Mouse (Mus musculus): ENCODE results near the gene Lhfpl3. TPM values are rescaled to one million over a fixed set of nuclear protein-coding genes. Genes with fewer than 3 reads are reported as not detected.
A peak's percentile ranks its signal among the peaks of the same experiment; 100 is the strongest.

The Lhfpl3 gene
- polyA plus RNA-seq, 1 experiment from 2014 or later: not detected

GRCm38 (mm10) chr5:23196879-23197278 is 451.0 kb downstream of the Lhfpl3 start:
- H3K4me3 ChIP-seq (ENCODE audit: low read depth, low read length): no peak overlapping the region
- H3K27me3 ChIP-seq (ENCODE audit: insufficient read depth, low read length): no peaks in the 10 kb centered on the region
- H3K27ac ChIP-seq (ENCODE audit: low read depth): no peak overlapping the region
- no peak overlapping the region for H3K4me2 ChIP-seq (ENCODE audit: low read depth, low read length)
- H3K9me3 ChIP-seq (ENCODE audit: low read length): no peaks in the 10 kb centered on the region
- ATAC-seq: no peak
- WGBS (ENCODE audit: insufficient replicate concordance): 72% methylated on average over 4 of the region's 4 CpGs
- DNase-seq: no peak
- H3K4me1 ChIP-seq (ENCODE audit: insufficient read depth): no peaks in the 10 kb centered on the region
- no peaks in the 10 kb centered on the region for H3K36me3 ChIP-seq (replicated peaks; ENCODE audit: insufficient read depth, low read length)
- TF ChIP-seq EP300 (IDR thresholded peaks at IDR 0.05; ENCODE audit: low read depth): no peak
- TF ChIP-seq CTCF (IDR thresholded peaks at IDR 0.05; ENCODE audit: low read depth): no peak
- H3K9ac ChIP-seq (replicated peaks): no peak overlapping the region

- H3K36me3 ChIP-seq (replicated peaks; ENCODE audit: insufficient read depth, low read length): no peaks in the 10 kb centered on the region
- H3K4me3 ChIP-seq (ENCODE audit: low read depth, low read length): no peak overlapping the region
- TF ChIP-seq EP300 (IDR thresholded peaks at IDR 0.05; ENCODE audit: low read depth): no peak
- no peak for TF ChIP-seq CTCF (IDR thresholded peaks at IDR 0.05; ENCODE audit: low read depth)
- H3K4me1 ChIP-seq (ENCODE audit: insufficient read depth): no peaks in the 10 kb centered on the region
- no peaks in the 10 kb centered on the region for H3K27me3 ChIP-seq (ENCODE audit: insufficient read depth, low read length)
- WGBS (ENCODE audit: insufficient replicate concordance): 75% methylated on average over 5 of the region's 5 CpGs
- H3K4me2 ChIP-seq (ENCODE audit: low read depth, low read length): no peak overlapping the region
- ATAC-seq (no peak), DNase-seq (no peak)
- no peak overlapping the region for H3K27ac ChIP-seq (ENCODE audit: low read depth)
- H3K9ac ChIP-seq (replicated peaks): no peak overlapping the region
- no peaks in the 10 kb centered on the region for H3K9me3 ChIP-seq (ENCODE audit: low read length)
Measured at GRCm38 (mm10) chr5:23213086-23213485, 467.2 kb downstream of the Lhfpl3 start.

GRCm38 (mm10) chr5:23214646-23215045 is 468.8 kb downstream of the Lhfpl3 start:
- ATAC-seq: no peak
- H3K36me3 ChIP-seq (replicated peaks; ENCODE audit: insufficient read depth, low read length): no peaks in the 10 kb centered on the region
- no peak overlapping the region for H3K4me3 ChIP-seq (ENCODE audit: low read depth, low read length)
- no peak overlapping the region for H3K9ac ChIP-seq (replicated peaks)
- TF ChIP-seq CTCF (IDR thresholded peaks at IDR 0.05; ENCODE audit: low read depth) (no peak), EP300 (IDR thresholded peaks at IDR 0.05; ENCODE audit: low read depth) (no peak)
- no peaks in the 10 kb centered on the region for H3K9me3 ChIP-seq (ENCODE audit: low read length)
- H3K27me3 ChIP-seq (ENCODE audit: insufficient read depth, low read length): no peaks in the 10 kb centered on the region
- no peak for DNase-seq
- H3K27ac ChIP-seq (ENCODE audit: low read depth): no peak overlapping the region
- H3K4me2 ChIP-seq (ENCODE audit: low read depth, low read length): no peak overlapping the region
- WGBS (ENCODE audit: insufficient replicate concordance): 65% methylated on average over 3 of the region's 3 CpGs
- H3K4me1 ChIP-seq (ENCODE audit: insufficient read depth): no peaks in the 10 kb centered on the region

GRCm38 (mm10) chr5:23219655-23220054 is 473.8 kb downstream of the Lhfpl3 start:
- no peaks in the 10 kb centered on the region for H3K27me3 ChIP-seq (ENCODE audit: insufficient read depth, low read length)
- H3K27ac ChIP-seq (ENCODE audit: low read depth): no peak overlapping the region
- H3K4me3 ChIP-seq (ENCODE audit: low read depth, low read length): no peak overlapping the region
- WGBS (ENCODE audit: insufficient replicate concordance): 72% methylated on average over 1 of the region's 1 CpGs
- H3K4me2 ChIP-seq (ENCODE audit: low read depth, low read length): no peak overlapping the region
- DNase-seq (no peak), ATAC-seq (no peak)
- H3K9me3 ChIP-seq (ENCODE audit: low read length): no peaks in the 10 kb centered on the region
- no peaks in the 10 kb centered on the region for H3K36me3 ChIP-seq (replicated peaks; ENCODE audit: insufficient read depth, low read length)
- H3K9ac ChIP-seq (replicated peaks): no peak overlapping the region
- H3K4me1 ChIP-seq (ENCODE audit: insufficient read depth): no peaks in the 10 kb centered on the region
- TF ChIP-seq CTCF (IDR thresholded peaks at IDR 0.05; ENCODE audit: low read depth): no peak
- no peak for TF ChIP-seq EP300 (IDR thresholded peaks at IDR 0.05; ENCODE audit: low read depth)

GRCm38 (mm10) chr5:23224759-23225536 is 479.1 kb downstream of the Lhfpl3 start:
- no peak for ATAC-seq
- Histone ChIP-seq H3K4me2 (ENCODE audit: low read depth, low read length) (peak overlapping the region; percentile 56), H3K9me3 (ENCODE audit: low read length) (no peaks in the 10 kb centered on the region), H3K4me3 (ENCODE audit: low read depth, low read length) (no peak overlapping the region), H3K27me3 (ENCODE audit: insufficient read depth, low read length) (no peaks in the 10 kb centered on the region), H3K27ac (ENCODE audit: low read depth) (no peak overlapping the region), H3K4me1 (ENCODE audit: insufficient read depth) (no peaks in the 10 kb centered on the region), H3K36me3 (replicated peaks; ENCODE audit: insufficient read depth, low read length) (no peaks in the 10 kb centered on the region), H3K9ac (replicated peaks) (no peak overlapping the region)
- peak; percentile 39 for DNase-seq
- TF ChIP-seq EP300 (IDR thresholded peaks at IDR 0.05; ENCODE audit: low read depth) (no peak), CTCF (IDR thresholded peaks at IDR 0.05; ENCODE audit: low read depth) (peak; percentile 64)
- WGBS (ENCODE audit: insufficient replicate concordance): 26% methylated on average over 14 of the region's 14 CpGs

- TF ChIP-seq CTCF (IDR thresholded peaks at IDR 0.05; ENCODE audit: low read depth) (no peak), EP300 (IDR thresholded peaks at IDR 0.05; ENCODE audit: low read depth) (no peak)
- ATAC-seq (no peak), DNase-seq (no peak)
- no peaks in the 10 kb centered on the region for H3K36me3 ChIP-seq (replicated peaks; ENCODE audit: insufficient read depth, low read length)
- H3K9ac ChIP-seq (replicated peaks): no peak overlapping the region
- H3K27ac ChIP-seq (ENCODE audit: low read depth): no peak overlapping the region
- H3K9me3 ChIP-seq (ENCODE audit: low read length): no peaks in the 10 kb centered on the region
- H3K4me3 ChIP-seq (ENCODE audit: low read depth, low read length): no peak overlapping the region
- no peak overlapping the region for H3K4me2 ChIP-seq (ENCODE audit: low read depth, low read length)
- no peaks in the 10 kb centered on the region for H3K4me1 ChIP-seq (ENCODE audit: insufficient read depth)
- 40% methylated on average over 8 of the region's 8 CpGs for WGBS (ENCODE audit: insufficient replicate concordance)
- no peaks in the 10 kb centered on the region for H3K27me3 ChIP-seq (ENCODE audit: insufficient read depth, low read length)
Measured at GRCm38 (mm10) chr5:23225621-23226020, 479.8 kb downstream of the Lhfpl3 start.
